Mouse (Mus musculus) small intestine, adult 2 months (tissue): ENCODE results near the gene Rps21. TPM values are rescaled to one million over a fixed set of nuclear protein-coding genes. Genes with fewer than 3 reads are reported as not detected.

Experiments
- H3K27ac ChIP-seq: fragments of 200-500 bp; 2 replicates; pipeline ENCODE4 v1.5.1; 2012; ENCODE audit warnings: low read depth, low read length, control low read depth, inconsistent platforms; ENCODE audit not compliant: insufficient read depth
- H3K27me3 ChIP-seq: fragments of 200-500 bp; 2 replicates; pipeline ENCODE4 v1.6.1; 2012; ENCODE audit warnings: mild to moderate bottlenecking, moderate library complexity, low read length, inconsistent platforms; ENCODE audit not compliant: control insufficient read depth, insufficient read depth
- H3K36me3 ChIP-seq: fragments of 200-500 bp; 2 replicates; pipeline ENCODE4 v1.6.1; 2012; ENCODE audit warnings: mild to moderate bottlenecking, low read length, control low read depth, inconsistent platforms; ENCODE audit not compliant: control insufficient read depth, insufficient read depth
- H3K4me1 ChIP-seq: fragments of 200-500 bp; 2 replicates; pipeline ENCODE4 v1.6.1; 2012; ENCODE audit warnings: low read length, inconsistent platforms, mixed read lengths; ENCODE audit not compliant: control insufficient read depth, insufficient read depth, insufficient read length
- H3K4me3 ChIP-seq: fragments of 200-500 bp; 2 replicates; pipeline ENCODE4 v1.5.1; 2012; ENCODE audit warnings: low read depth, mild to moderate bottlenecking, control low read depth, inconsistent platforms, low read length, moderate library complexity
- CTCF ChIP-seq: fragments of 200-500 bp; IDR thresholded peaks from 2 replicates; pipeline ENCODE4 v1.5.1; 2012; ENCODE audit warnings: low read depth, mild to moderate bottlenecking, control low read depth, inconsistent platforms, low read length, moderate library complexity, mixed read lengths; ENCODE audit not compliant: insufficient replicate concordance, insufficient read length; ENCODE audit errors: extremely low read depth
- POLR2A ChIP-seq: fragments of 200-500 bp; IDR thresholded peaks from 2 replicates; pipeline ENCODE4 v1.6.1; 2012; ENCODE audit warnings: low read depth, mild to moderate bottlenecking, control low read depth, inconsistent platforms, low read length, moderate library complexity
- WGBS: fragments of 180-500 bp; shearing (Covaris S2); methylation state at CpG from one replicate; pipeline ENCODE4 v1.1.7; 2018; 5-methylcytosine and 5-hydroxymethylcytosine counted together
- polyA plus RNA-seq: library from polyadenylated mRNA; depleted of rRNA; stranded (reverse); fragments of >200 nt; gene quantifications from 2 replicates; pipeline ENCODE4 v1.2.3, GENCODE M21; 2012

Rps21 gene
- polyA plus RNA-seq, 1 experiment, result 2,413 TPM

DNA sequence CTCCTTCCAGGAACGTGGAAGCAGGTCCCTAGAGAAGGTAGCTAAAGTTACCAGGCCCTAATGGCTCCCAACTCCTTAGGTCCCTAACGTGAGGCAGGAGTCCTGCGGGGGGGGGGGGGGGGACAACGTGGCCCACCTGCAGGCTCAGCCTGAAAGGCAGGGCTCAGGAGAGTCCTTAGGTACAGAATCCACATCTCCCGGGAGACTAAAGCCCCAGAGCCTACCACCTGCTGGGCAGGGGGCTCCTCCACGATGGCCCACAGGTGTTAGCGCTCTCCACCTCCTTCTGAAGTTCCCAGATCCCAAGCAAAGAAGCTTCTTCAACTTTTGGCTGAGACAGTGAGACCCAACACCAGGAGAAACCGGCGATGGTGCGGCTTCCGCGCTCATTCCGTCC, 32.5 kb upstream of the Rps21 start:
- TF ChIP-seq CTCF, result no peak
- TF ChIP-seq POLR2A, result no peak
- Histone ChIP-seq H3K27me3 (peaks cover 11% of the 10 kb centered on the region), H3K27ac (no peak overlapping the region), H3K4me1 (peaks cover 26% of the 10 kb centered on the region), H3K36me3 (no peaks in the 10 kb centered on the region), H3K4me3 (peak overlapping the region; percentile 85)
- 7% methylated on average over 13 of the region's 13 CpGs for WGBS

GRCm38 (mm10) chr2:180225044-180225761, 32.0 kb upstream of the Rps21 start:
- WGBS, result under 1% methylated on average over 55 of the region's 55 CpGs
- H3K4me3 ChIP-seq, result peak overlapping the region; percentile 85
- H3K27me3 ChIP-seq, result peaks cover 11% of the 10 kb centered on the region
- no peaks in the 10 kb centered on the region for H3K36me3 ChIP-seq
- H3K4me1 ChIP-seq, result peaks cover 26% of the 10 kb centered on the region
- peak overlapping the region; percentile 41 for H3K27ac ChIP-seq
- no peak for TF ChIP-seq CTCF
- TF ChIP-seq POLR2A, result no peak

GRCm38 (mm10) chr2:180225762-180226378, 31.3 kb upstream of the Rps21 start, which contains the start of gene Lama5:
TSS of gene Lama5 (minus strand) at chr2:180225859.
- Histone ChIP-seq H3K27ac (peak within 1 kb of the TSS; percentile 41), H3K4me3 (peak within 1 kb of the TSS; percentile 85), H3K27me3 (peaks cover 11% of the 10 kb centered on the region), H3K4me1 (peaks cover 26% of the 10 kb centered on the region), H3K36me3 (no peaks in the 10 kb centered on the region)
- TF ChIP-seq CTCF (no peak), POLR2A (no peak)
- 1% methylated on average over 37 of the region's 37 CpGs for WGBS

- Histone ChIP-seq H3K36me3 (no peaks in the 10 kb centered on the region), H3K4me3 (peak overlapping the region; percentile 44), H3K4me1 (peaks cover 21% of the 10 kb centered on the region), H3K27me3 (peaks cover 11% of the 10 kb centered on the region), H3K27ac (peak overlapping the region; percentile 43)
- TF ChIP-seq CTCF (peak; percentile 73; the same call in 1 of the 2 replicates), POLR2A (no peak)
- 3% methylated on average over 21 of the region's 21 CpGs for WGBS
These were observed 29.7 kb upstream of the Rps21 start for GRCm38 (mm10) chr2:180227262-180228059.

GRCm38 (mm10) chr2:180228060-180228458, 29.1 kb upstream of the Rps21 start:
- Histone ChIP-seq H3K4me1 (peaks cover 21% of the 10 kb centered on the region), H3K27ac (peak overlapping the region; percentile 43), H3K36me3 (no peaks in the 10 kb centered on the region), H3K27me3 (peaks cover 11% of the 10 kb centered on the region), H3K4me3 (no peak overlapping the region)
- no peak for TF ChIP-seq CTCF
- WGBS, result 58% methylated on average over 6 of the region's 6 CpGs

- WGBS, result 34% methylated on average over 7 of the region's 7 CpGs
- TF ChIP-seq POLR2A (no peak; the same call in 1 of the 2 replicates), CTCF (peak; percentile 12; the same call in 1 of the 2 replicates)
- Histone ChIP-seq H3K36me3 (no peaks in the 10 kb centered on the region), H3K27me3 (peaks cover 11% of the 10 kb centered on the region), H3K27ac (peak overlapping the region; percentile 43), H3K4me3 (no peak overlapping the region), H3K4me1 (peaks cover 21% of the 10 kb centered on the region)
These were observed 28.6 kb upstream of the Rps21 start for GRCm38 (mm10) chr2:180228592-180228991.
